Mouse (Mus musculus) bone marrow, adult 2 months (tissue): ENCODE results near the gene Perm1. TPM values are rescaled to one million over a fixed set of nuclear protein-coding genes. Genes with fewer than 3 reads are reported as not detected.

Experiments
- H3K27ac ChIP-seq: fragments of 200-500 bp; 2 replicates; pipeline ENCODE4 v1.5.1; 2012; ENCODE audit warnings: low read depth, mild to moderate bottlenecking, control low read depth, inconsistent platforms, low read length; ENCODE audit not compliant: control insufficient read depth, poor library complexity, insufficient read depth
- H3K4me1 ChIP-seq: fragments of 200-500 bp; 2 replicates; pipeline ENCODE4 v1.6.1; 2011; ENCODE audit warnings: low read length; ENCODE audit not compliant: control insufficient read depth, insufficient read depth
- H3K4me3 ChIP-seq: fragments of 200-500 bp; replicated peaks from 2 replicates; pipeline ENCODE3; 2011; ENCODE audit warnings: mild to moderate bottlenecking, low read depth, low read length, control low read depth; ENCODE audit not compliant: control insufficient read depth
- CTCF ChIP-seq: fragments of 200-500 bp; IDR thresholded peaks from 2 replicates; pipeline ENCODE4 v1.5.1; 2011; ENCODE audit warnings: low read length, control low read depth; ENCODE audit not compliant: control insufficient read depth, insufficient read depth
- POLR2A ChIP-seq: fragments of 200-500 bp; IDR thresholded peaks from 2 replicates; pipeline ENCODE4 v1.6.1; 2011; ENCODE audit warnings: low read depth, mild to moderate bottlenecking, control low read depth, low read length, borderline replicate concordance; ENCODE audit not compliant: control insufficient read depth
- WGBS: fragments of 180-500 bp; shearing (Covaris S2); methylation state at CpG from one replicate; pipeline ENCODE4 v1.1.7; 2018; 5-methylcytosine and 5-hydroxymethylcytosine counted together
- polyA plus RNA-seq: library from polyadenylated mRNA; stranded (reverse); fragments of >200 nt; gene quantifications from 2 replicates; pipeline ENCODE4 v1.2.4, GENCODE M21; 2011; ENCODE audit warnings: low replicate concordance; ENCODE audit not compliant: missing spikeins, insufficient read depth, insufficient read length

The Perm1 gene
- polyA plus RNA-seq, 1 experiment = 1.8 TPM

DNA sequence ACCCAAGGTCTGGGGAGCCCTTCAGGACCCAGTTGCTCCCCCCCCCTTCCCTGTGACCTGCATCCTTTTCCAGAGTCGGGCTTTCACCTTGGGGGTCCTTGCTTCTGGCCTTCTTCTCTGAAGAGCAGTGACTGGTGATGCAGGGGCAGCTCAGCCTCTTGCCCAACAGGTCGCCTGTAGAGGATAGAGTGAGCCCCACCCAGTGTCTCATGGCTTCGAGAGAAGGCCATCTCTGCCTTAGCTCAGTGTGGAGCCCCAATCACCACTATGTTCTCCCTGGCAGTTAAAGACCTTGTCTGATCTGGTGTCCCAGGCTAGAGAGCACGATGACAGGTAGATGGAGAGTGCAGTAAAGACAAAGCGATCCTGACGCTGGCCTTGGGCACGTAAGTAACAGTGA is 36.5 kb downstream of the Perm1 start:
- H3K27ac ChIP-seq = peak overlapping the region; percentile 69
- TF ChIP-seq POLR2A (no peak), CTCF (no peak)
- 46% methylated on average over 7 of the region's 7 CpGs for WGBS
- H3K4me3 ChIP-seq = no peak overlapping the region
- H3K4me1 ChIP-seq = peaks cover 5% of the 10 kb centered on the region

DNA sequence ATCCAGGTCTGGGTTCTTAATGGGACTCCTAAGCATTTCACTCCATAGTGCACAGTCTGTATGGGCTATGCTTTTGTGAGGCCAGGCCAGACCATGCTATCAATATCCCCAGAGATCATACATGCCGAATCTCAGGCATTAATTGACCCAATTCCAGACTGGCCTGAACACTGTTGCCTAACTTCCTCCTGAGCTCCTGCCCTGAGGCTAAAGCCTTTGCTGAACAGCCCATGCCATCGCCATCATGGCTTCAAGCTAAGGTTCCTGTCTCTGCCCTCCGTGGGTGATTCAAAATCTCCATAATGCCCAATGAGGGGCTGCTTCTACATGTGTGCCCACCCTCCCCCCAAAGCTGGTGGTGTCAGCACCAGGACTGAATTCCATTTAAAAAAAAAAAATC is 37.0 kb downstream of the Perm1 start:
- H3K4me3 ChIP-seq = peak overlapping the region; percentile 28

DNA sequence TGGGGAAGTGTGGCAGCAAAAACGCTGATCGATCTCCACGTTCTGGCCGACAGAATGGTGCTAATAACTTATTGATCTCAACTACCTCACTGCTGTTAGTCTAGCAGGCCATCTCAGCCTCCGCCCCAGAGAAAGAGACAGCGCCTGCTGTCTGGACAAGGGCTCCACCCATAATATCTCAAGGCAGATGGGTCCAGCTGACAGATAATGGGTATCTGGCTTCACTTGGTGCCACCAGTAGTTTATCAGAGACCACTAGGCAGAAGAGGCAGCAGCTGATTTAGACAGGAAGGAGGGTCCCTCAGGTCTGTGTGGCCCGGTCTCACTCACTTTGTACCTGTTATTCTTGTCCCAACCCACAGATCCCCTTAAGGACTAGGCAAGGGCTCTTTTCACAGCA is 37.4 kb downstream of the Perm1 start:
- Histone ChIP-seq H3K4me3 (peak overlapping the region; percentile 28), H3K4me1 (peaks cover 5% of the 10 kb centered on the region), H3K27ac (peak overlapping the region; percentile 69)
- 25% methylated on average over 7 of the region's 7 CpGs for WGBS
- no peak for TF ChIP-seq CTCF
- TF ChIP-seq POLR2A = no peak

More for the DNA sequence above, 37.0 kb downstream of the Perm1 start:
- TF ChIP-seq POLR2A = no peak
- TF ChIP-seq CTCF = no peak
- Histone ChIP-seq H3K27ac (peak overlapping the region; percentile 69), H3K4me1 (peaks cover 5% of the 10 kb centered on the region)
- 28% methylated on average over 3 of the region's 3 CpGs for WGBS

DNA sequence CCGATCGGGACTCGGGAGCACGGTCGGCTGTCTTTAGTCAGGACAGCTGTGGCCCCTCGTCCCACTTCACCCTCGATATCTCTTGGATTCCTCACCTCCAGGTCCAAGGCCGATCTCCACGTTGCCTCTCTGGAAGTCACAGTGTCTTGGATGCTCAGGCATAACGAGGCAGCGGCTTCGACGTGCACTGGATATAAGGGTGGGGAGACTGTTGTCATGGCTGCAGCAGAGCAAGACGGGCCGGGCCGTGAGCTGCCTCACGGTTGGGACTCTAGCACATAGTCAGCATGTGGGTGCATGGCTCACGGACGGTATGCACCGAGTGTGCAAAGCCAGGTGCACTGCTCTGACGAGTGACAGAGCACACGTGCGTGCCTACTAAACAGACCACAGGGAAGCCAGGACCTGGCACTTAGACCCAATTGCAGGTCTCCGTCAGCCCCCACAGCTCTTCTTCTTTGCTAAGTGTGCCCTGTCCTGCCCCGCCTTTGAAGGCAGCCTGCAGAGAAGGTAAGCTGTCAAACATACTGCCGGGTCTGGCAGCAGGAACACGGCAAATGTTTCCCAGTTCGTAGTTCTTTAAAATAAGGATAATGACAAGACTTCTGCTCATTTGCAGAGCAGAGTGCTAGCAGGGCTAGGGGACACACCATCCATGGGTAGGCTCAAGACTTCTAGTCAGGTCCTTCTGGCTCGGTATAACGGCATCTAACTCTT is 38.9 kb downstream of the Perm1 start:
- 3% methylated on average over 27 of the region's 30 CpGs for WGBS
- Histone ChIP-seq H3K4me1 (peaks cover 5% of the 10 kb centered on the region), H3K4me3 (peak overlapping the region; percentile 75), H3K27ac (peak overlapping the region; percentile 79)
- TF ChIP-seq POLR2A (peak; percentile 91), CTCF (no peak)

DNA sequence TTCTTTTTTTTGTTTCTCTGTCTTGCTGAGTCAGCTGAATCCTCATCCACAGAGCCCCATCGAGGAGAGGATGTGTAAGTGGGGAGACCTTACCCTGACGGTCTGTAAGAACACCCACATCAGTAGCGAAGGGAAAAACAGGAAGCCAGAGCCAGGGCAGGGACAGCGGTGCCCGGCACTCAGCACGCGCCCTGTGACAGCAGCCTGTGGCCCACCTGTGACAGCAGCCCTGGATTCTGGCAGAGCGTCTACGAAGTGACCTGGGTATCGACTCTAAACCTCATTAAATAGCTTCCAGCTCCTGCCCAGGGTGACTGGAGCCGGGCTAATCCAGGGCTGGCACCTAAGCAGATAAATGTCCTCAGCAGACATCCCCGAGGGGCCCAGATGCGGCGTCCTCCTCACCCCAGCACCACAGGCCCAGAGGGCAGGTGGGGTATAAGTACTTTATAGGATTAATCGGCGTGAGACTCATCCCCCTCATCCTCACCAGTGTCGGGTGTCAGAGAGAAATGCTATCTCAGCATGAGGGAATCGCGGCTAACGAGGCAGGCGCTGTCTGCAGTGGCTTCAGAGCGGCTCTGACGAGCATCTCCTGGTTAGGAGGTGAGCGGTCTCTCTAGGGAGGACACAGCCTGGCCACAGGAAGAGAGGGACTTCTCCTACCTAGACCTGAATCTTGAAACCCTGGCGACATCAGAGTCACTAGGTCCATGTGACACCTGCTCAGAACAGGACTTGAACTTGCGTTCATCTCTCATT is 39.6 kb downstream of the Perm1 start, which contains the start of gene Samd11:
Gene Samd11 (minus strand): TSS at position 580 of the 762 bp plus-strand sequence.
- H3K4me1 ChIP-seq = peaks cover 5% of the 10 kb centered on the region
- H3K4me3 ChIP-seq = peak within 1 kb of the TSS; percentile 75
- TF ChIP-seq CTCF (no peak), POLR2A (peak; percentile 39; the same call in 1 of the 2 replicates)
- 7% methylated on average over 26 of the region's 26 CpGs for WGBS
- peak within 1 kb of the TSS; percentile 79 for H3K27ac ChIP-seq

Other genes starting within 250 kb of the Perm1 start
- gene B3galt6, start 223.2 kb upstream of the Perm1 start, polyA plus RNA-seq = 1.8 and 2.0 TPM in 2 replicates
- 60.1 and 111 TPM in 2 replicates for gene Sdf4, start 223.0 kb upstream of the Perm1 start, polyA plus RNA-seq
- gene Tnfrsf4, start 202.0 kb upstream of the Perm1 start, polyA plus RNA-seq = 6.4 and 12.4 TPM in 2 replicates
- 7.9 and 8.0 TPM in 2 replicates for gene Tnfrsf18, start 189.7 kb upstream of the Perm1 start, polyA plus RNA-seq
- not detected in 2 replicates for gene Ttll10, start 156.5 kb upstream of the Perm1 start, polyA plus RNA-seq
- 18.8 and 30.8 TPM in 2 replicates for gene 9430015G10Rik, start 105.9 kb upstream of the Perm1 start, polyA plus RNA-seq
- gene Rnf223, start 85.4 kb upstream of the Perm1 start, polyA plus RNA-seq = 0.85 TPM in 1 of 2 replicates, not detected in the other
- 21.5 and 37.5 TPM in 2 replicates for gene Agrn, start 18.4 kb upstream of the Perm1 start, polyA plus RNA-seq
- 134 and 235 TPM in 2 replicates for gene Isg15, start 15.1 kb upstream of the Perm1 start, polyA plus RNA-seq
- gene AW011738, start 12.6 kb upstream of the Perm1 start, polyA plus RNA-seq = 8.2 and 9.5 TPM in 2 replicates
- gene Plekhn1, start 19.0 kb downstream of the Perm1 start, polyA plus RNA-seq = 15.7 and 42.5 TPM in 2 replicates
- 42.7 and 68.9 TPM in 2 replicates for gene Noc2l, start 20.1 kb downstream of the Perm1 start, polyA plus RNA-seq
- gene Samd11, start 39.8 kb downstream of the Perm1 start, polyA plus RNA-seq = 56.6 and 90.7 TPM in 2 replicates
- not detected in 2 replicates for gene Vmn2r-ps159, start 115.2 kb downstream of the Perm1 start, polyA plus RNA-seq